Mouse (Mus musculus): ENCODE measurements at regions not wholly inside any gene's neighbourhood (a gene's known extent, or its start where the extent isn't known, plus 50 kb on each side); places are given as distances from the start of the nearest gene placed in this dataset.

GRCm38 (mm10) chr15:67546896-67547400, 1046.2 kb upstream of the Lrrc6 start:
- no peak overlapping the region for H3K4me2 ChIP-seq (ENCODE audit: low read depth, low read length)
- no peak for ATAC-seq
- H3K27me3 ChIP-seq (ENCODE audit: insufficient read depth, low read length) = no peaks in the 10 kb centered on the region
- no peaks in the 10 kb centered on the region for H3K36me3 ChIP-seq (replicated peaks; ENCODE audit: insufficient read depth, low read length)
- no peaks in the 10 kb centered on the region for H3K4me1 ChIP-seq (ENCODE audit: insufficient read depth)
- H3K27ac ChIP-seq (ENCODE audit: low read depth) = no peak overlapping the region
- DNase-seq = no peak
- no peak for TF ChIP-seq CTCF (IDR thresholded peaks at IDR 0.05; ENCODE audit: low read depth)
- H3K9ac ChIP-seq (replicated peaks) = no peak overlapping the region
- H3K4me3 ChIP-seq (ENCODE audit: low read depth, low read length) = no peak overlapping the region
- 85% methylated on average over 1 of the region's 1 CpGs for WGBS (ENCODE audit: insufficient replicate concordance)
- no peaks in the 10 kb centered on the region for H3K9me3 ChIP-seq (ENCODE audit: low read length)

- Histone ChIP-seq H3K9me3 (ENCODE audit: low read length) (no peaks in the 10 kb centered on the region), H3K4me1 (ENCODE audit: insufficient read depth) (no peaks in the 10 kb centered on the region), H3K36me3 (replicated peaks; ENCODE audit: insufficient read depth, low read length) (no peaks in the 10 kb centered on the region), H3K4me3 (ENCODE audit: low read depth, low read length) (no peak overlapping the region), H3K9ac (replicated peaks) (no peak overlapping the region), H3K27me3 (ENCODE audit: insufficient read depth, low read length) (no peaks in the 10 kb centered on the region), H3K4me2 (ENCODE audit: low read depth, low read length) (no peak overlapping the region), H3K27ac (ENCODE audit: low read depth) (no peak overlapping the region)
- WGBS (ENCODE audit: insufficient replicate concordance) = 48% methylated on average over 6 of the region's 6 CpGs
- no peak for TF ChIP-seq CTCF (IDR thresholded peaks at IDR 0.05; ENCODE audit: low read depth)
- DNase-seq = no peak
- ATAC-seq = no peak
Measured at GRCm38 (mm10) chr15:67545745-67546144, 1045.0 kb upstream of the Lrrc6 start.

- no peak overlapping the region for H3K4me3 ChIP-seq (ENCODE audit: low read depth, low read length)
- no peaks in the 10 kb centered on the region for H3K9me3 ChIP-seq (ENCODE audit: low read length)
- ATAC-seq (no peak), DNase-seq (no peak)
- 0 out of 2 replicates have a peak overlapping the region, but pooled peaks have one; percentile 24 for H3K27ac ChIP-seq (ENCODE audit: low read depth)
- H3K36me3 ChIP-seq (replicated peaks; ENCODE audit: insufficient read depth, low read length) = no peaks in the 10 kb centered on the region
- no peak overlapping the region for H3K9ac ChIP-seq (replicated peaks)
- no peaks in the 10 kb centered on the region for H3K4me1 ChIP-seq (ENCODE audit: insufficient read depth)
- H3K4me2 ChIP-seq (ENCODE audit: low read depth, low read length) = no peak overlapping the region
- H3K27me3 ChIP-seq (ENCODE audit: insufficient read depth, low read length) = no peaks in the 10 kb centered on the region
- TF ChIP-seq CTCF (IDR thresholded peaks at IDR 0.05; ENCODE audit: low read depth) (no peak), EP300 (IDR thresholded peaks at IDR 0.05; ENCODE audit: low read depth) (no peak)
Measured at GRCm38 (mm10) chr15:67513722-67514121, 1013.0 kb upstream of the Lrrc6 start.

- no peak overlapping the region for H3K4me3 ChIP-seq (ENCODE audit: low read depth, low read length)
- H3K4me2 ChIP-seq (ENCODE audit: low read depth, low read length) = no peak overlapping the region
- WGBS (ENCODE audit: insufficient replicate concordance) = 85% methylated on average over 7 of the region's 7 CpGs
- no peak for ATAC-seq
- H3K36me3 ChIP-seq (replicated peaks; ENCODE audit: insufficient read depth, low read length) = no peaks in the 10 kb centered on the region
- H3K9me3 ChIP-seq (ENCODE audit: low read length) = no peaks in the 10 kb centered on the region
- H3K4me1 ChIP-seq (ENCODE audit: insufficient read depth) = no peaks in the 10 kb centered on the region
- H3K27me3 ChIP-seq (ENCODE audit: insufficient read depth, low read length) = no peaks in the 10 kb centered on the region
- no peak for TF ChIP-seq EP300 (IDR thresholded peaks at IDR 0.05; ENCODE audit: low read depth)
- no peak for TF ChIP-seq CTCF (IDR thresholded peaks at IDR 0.05; ENCODE audit: low read depth)
- DNase-seq = no peak
- H3K9ac ChIP-seq (replicated peaks) = no peak overlapping the region
- H3K27ac ChIP-seq (ENCODE audit: low read depth) = no peak overlapping the region
Measured at GRCm38 (mm10) chr15:67495001-67495658, 994.4 kb upstream of the Lrrc6 start.

GRCm38 (mm10) chr15:67481733-67482132, 981.0 kb upstream of the Lrrc6 start:
- H3K4me2 ChIP-seq (ENCODE audit: low read depth, low read length) = no peak overlapping the region
- H3K4me1 ChIP-seq (ENCODE audit: insufficient read depth) = no peaks in the 10 kb centered on the region
- no peak overlapping the region for H3K27ac ChIP-seq (ENCODE audit: low read depth)
- no peak overlapping the region for H3K9ac ChIP-seq (replicated peaks)
- DNase-seq (peak; percentile 13), ATAC-seq (peak; percentile 74)
- H3K9me3 ChIP-seq (ENCODE audit: low read length) = no peaks in the 10 kb centered on the region
- H3K27me3 ChIP-seq (ENCODE audit: insufficient read depth, low read length) = no peaks in the 10 kb centered on the region
- TF ChIP-seq EP300 (IDR thresholded peaks at IDR 0.05; ENCODE audit: low read depth) (no peak), CTCF (IDR thresholded peaks at IDR 0.05; ENCODE audit: low read depth) (no peak)
- H3K4me3 ChIP-seq (ENCODE audit: low read depth, low read length) = no peak overlapping the region
- H3K36me3 ChIP-seq (replicated peaks; ENCODE audit: insufficient read depth, low read length) = no peaks in the 10 kb centered on the region
- WGBS (ENCODE audit: insufficient replicate concordance) = 56% methylated on average over 2 of the region's 2 CpGs

- DNase-seq (no peak), ATAC-seq (no peak)
- Histone ChIP-seq H3K9ac (replicated peaks) (no peak overlapping the region), H3K36me3 (replicated peaks; ENCODE audit: insufficient read depth, low read length) (no peaks in the 10 kb centered on the region), H3K4me1 (ENCODE audit: insufficient read depth) (no peaks in the 10 kb centered on the region), H3K4me3 (ENCODE audit: low read depth, low read length) (no peak overlapping the region), H3K27me3 (ENCODE audit: insufficient read depth, low read length) (no peaks in the 10 kb centered on the region), H3K4me2 (ENCODE audit: low read depth, low read length) (no peak overlapping the region), H3K27ac (ENCODE audit: low read depth) (no peak overlapping the region), H3K9me3 (ENCODE audit: low read length) (no peaks in the 10 kb centered on the region)
- no peak for TF ChIP-seq CTCF (IDR thresholded peaks at IDR 0.05; ENCODE audit: low read depth)
- no peak for TF ChIP-seq EP300 (IDR thresholded peaks at IDR 0.05; ENCODE audit: low read depth)
- 75% methylated on average over 5 of the region's 5 CpGs for WGBS (ENCODE audit: insufficient replicate concordance)
Measured at GRCm38 (mm10) chr15:67474325-67474724, 973.6 kb upstream of the Lrrc6 start.

- Histone ChIP-seq H3K27me3 (ENCODE audit: insufficient read depth, low read length) (no peaks in the 10 kb centered on the region), H3K9me3 (ENCODE audit: low read length) (no peaks in the 10 kb centered on the region), H3K27ac (ENCODE audit: low read depth) (no peak overlapping the region), H3K4me1 (ENCODE audit: insufficient read depth) (no peaks in the 10 kb centered on the region), H3K36me3 (replicated peaks; ENCODE audit: insufficient read depth, low read length) (no peaks in the 10 kb centered on the region), H3K4me3 (ENCODE audit: low read depth, low read length) (no peak overlapping the region), H3K4me2 (ENCODE audit: low read depth, low read length) (no peak overlapping the region), H3K9ac (replicated peaks) (no peak overlapping the region)
- no peak for ATAC-seq
- TF ChIP-seq CTCF (IDR thresholded peaks at IDR 0.05; ENCODE audit: low read depth) = no peak
- TF ChIP-seq EP300 (IDR thresholded peaks at IDR 0.05; ENCODE audit: low read depth) = no peak
- no peak for DNase-seq
Measured at GRCm38 (mm10) chr15:67472979-67473378, 972.3 kb upstream of the Lrrc6 start.
